Mouse (Mus musculus) MEL-GATA-1-ER (cell line): ENCODE results near the gene Ssb.
A peak's percentile ranks its signal among the peaks of the same experiment; 100 is the strongest.

Source experiments
- DNase-seq: peaks from one replicate; pipeline ENCODE4 v3.0.0-alpha.2; 2012; ENCODE audit warnings: low read depth; ENCODE audit errors: extremely low read depth

The Ssb gene

GRCm38 (mm10) chr2:69861485-69862091 is at the start of gene Ssb:
Ssb (plus strand) TSS chr2:69861562.
- DNase-seq, result peak; percentile 73

DNA sequence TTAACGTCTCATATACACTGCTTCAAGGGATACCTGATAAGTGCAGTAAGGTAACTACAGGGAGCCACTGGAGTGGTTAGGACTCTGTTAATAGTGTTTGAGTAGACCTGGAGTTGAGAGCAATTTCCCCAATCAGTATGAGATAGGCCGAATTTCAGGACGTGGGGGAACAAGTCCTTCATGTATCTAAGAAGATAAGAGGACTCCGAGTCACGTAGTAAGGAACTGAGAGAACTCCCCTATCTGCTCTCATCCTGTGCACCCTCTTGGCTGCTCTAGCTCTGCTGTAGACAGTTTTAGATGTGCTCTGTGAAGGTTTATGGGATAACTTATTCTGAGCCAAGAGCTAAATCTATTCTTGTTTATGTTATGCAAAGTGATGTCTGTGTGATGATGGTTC is 44.8 kb upstream of the Ssb start:
- peak; percentile 58 for DNase-seq

DNA sequence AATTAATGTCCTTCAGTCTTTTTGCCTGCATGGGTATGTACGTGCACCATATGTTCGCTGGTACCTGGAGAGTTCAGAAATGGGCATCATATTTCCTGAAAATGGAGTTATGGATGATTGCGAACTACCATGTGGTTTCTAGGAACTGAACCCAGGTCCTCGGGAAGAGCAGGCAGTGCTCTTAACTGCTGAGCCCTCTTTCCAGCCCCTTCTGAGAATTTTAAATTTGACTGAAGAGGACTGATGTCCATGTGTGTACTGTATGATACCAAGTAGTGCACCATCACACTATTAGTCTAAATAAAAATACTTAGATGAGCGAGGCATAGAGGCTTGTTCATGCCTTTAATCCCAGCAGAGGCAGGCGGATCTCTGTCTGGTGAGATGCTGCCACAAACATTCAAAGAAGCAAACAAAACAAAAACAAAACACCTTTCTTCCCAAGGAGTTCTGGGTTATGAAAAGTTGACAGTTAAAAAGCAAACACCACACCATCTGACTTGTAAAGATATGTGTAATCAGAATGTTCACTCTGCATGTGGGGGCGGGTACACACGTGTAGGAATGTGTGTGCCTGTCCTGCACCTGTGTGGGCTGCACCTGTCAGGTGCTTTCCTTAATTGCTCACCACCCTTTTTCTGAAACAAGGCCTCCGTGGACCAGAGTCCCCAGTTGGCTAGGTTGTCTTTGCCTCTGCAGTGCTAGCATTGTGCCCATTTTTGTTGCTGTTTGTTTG is 42.8 kb upstream of the Ssb start:
- DNase-seq, result no peak

DNA sequence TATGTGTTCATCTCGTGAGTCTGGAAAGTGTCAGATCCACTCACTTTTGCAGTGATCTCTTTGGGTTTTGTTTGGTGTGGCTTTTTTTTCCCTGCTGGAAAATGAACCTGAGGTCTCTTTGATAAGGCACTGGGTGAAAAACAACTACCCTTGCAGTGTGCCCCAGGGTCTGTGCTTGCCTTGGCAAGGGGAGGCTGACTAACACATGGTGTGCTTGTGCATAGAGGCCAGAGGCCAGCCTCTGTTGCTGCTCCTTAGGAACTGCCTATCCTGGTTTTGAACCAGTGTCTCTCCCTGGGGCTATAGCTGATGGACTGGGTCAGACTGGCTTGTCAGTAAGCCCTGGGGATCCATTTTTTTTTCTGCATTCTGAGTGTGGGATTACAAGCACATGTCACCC is 41.2 kb upstream of the Ssb start:
- no peak for DNase-seq

DNA sequence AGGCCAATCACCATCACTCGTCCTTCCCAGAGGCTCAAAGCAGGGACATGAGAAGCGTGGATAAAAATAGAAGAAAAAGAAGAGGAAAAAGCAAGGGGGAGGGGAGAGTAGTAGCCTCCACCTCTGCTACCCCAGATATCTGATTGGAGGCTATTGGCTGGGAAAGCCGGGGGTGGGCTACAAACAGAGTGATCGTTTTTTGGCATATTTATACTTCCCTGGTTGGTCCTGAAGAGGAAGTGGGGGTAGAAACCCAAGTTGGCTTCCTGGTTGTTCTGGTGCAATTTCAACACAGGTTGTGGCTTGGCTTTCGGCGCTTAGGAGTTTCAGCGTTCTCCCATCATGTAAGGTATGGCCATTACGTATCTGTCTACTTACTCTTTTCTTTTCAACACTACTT is 39.7 kb upstream of the Ssb start, which contains the start of gene Klhl23:
TSS of gene Klhl23 (plus strand) at position 234 of the 400 bp plus-strand sequence.
- DNase-seq, result peak; percentile 87

DNA sequence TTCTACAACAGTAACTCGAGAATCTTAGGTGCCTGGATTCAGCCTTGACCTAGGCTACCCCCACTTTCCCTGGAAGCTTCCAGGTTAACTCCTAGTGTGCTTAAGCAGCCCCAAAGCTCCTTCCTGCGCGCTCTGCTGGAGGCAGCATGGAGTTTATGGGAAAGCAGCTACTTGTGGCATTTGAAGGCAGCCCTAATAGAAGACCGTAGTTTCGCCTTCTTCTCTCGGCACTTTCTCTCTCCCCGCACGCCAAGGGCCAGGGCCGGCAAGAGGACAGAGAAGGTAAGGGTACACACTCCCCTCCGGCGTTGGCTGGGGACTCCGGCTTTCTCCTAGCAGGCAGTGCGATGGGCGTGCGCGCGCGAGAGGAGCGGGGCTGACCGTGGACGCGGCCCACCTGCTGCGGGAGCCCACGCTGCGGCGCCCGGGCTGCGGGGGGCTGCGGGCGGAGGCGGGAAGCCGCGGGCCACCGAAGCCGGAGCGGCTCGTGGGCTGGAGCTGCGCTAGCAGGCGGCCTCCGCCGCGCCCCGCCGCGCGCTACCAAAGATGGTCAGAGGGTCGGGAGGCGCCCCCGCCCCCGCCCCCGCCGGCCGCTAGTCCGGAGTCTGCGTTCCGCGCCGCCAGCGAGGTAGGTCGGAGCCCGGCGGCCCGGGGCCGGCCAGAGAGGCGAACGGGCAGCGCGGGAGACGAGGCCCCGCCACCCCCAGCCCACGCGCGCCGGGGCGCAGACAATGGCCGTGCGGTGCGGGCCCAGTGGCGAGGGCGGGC is 38.8 kb upstream of the Ssb start:
- peak; percentile 33 for DNase-seq

- no peak for DNase-seq
These were observed 38.2 kb upstream of the Ssb start for GRCm38 (mm10) chr2:69823129-69823677.

DNA sequence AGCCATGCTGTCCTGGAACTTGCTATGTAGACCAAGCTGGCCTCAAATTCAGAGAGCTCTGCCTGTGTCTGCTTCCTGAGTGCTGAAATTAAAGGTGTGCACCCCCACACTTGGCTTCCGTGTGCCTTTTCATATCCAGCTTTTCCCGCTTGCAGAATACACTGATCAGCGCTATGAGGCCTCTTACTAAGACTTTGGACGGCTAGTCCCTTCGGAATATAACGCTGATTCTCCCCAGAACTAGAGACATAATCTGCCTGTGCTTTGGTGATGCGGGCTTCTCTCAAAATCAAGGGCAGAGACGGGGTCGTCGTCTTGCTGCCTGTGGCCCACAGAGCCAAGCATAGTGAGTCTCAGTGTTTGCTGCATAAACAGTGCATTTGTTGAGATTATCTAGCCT is 35.5 kb upstream of the Ssb start:
- no peak for DNase-seq

DNA sequence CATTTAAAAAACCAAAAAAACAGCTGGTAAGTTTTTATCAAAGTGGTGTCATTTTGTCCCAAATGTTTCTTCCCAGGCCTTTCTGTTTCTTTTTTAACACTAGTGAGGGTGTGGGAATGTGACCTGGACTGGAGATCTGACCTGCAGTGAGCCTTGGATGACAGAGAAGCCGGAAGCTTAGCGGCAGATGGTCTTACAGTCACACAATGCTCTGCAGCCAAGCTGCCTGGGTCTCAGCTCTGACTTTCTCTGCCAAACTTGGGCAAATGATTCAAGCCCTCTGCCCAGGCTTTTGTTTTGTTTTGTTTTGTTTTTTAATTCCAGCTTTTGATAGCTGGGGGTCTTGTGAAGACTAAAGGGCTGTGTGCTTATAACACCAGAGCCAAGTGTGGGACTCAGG is 35.0 kb upstream of the Ssb start:
- no peak for DNase-seq

DNA sequence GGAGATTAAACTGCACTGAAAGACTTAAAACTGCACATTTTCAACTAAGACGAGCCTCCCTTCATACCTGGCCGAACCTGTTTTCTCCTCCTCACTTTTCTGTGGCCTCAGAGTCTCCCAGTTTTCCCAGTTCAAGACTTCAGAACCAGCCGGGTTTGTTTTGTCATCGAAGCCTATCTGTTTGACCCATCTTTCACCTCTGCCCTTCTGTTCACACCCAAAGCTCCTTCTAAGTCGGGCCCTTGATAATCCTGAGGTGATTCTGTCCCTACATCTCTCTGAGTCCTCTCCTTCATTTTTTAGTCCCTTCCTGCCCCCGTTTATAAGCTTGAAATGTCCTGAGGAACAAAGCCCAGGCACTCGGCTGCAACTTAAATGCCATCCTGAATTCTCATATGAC is 33.3 kb upstream of the Ssb start:
- DNase-seq, result no peak

- no peak for DNase-seq
These were observed 31.7 kb upstream of the Ssb start for GRCm38 (mm10) chr2:69829680-69830079.

DNA sequence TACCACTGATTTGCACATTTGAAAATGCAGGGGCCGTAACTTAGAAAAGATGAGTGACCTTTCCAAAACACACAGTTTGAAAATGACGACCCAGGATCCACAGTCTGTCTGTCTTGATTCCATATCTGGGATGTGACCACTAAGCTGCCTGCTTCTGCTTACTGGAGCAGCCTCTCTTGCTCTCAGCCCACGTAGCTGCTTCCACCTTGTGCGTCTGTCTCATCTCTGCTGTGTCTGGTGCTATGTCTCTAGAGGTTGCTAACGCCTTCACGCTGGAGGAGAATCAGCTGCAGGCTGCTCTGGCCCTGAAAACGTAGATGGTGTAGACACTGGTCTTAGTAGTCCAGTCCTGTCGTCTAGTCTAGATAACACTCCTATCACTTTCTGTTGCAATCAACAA is 31.2 kb upstream of the Ssb start:
- DNase-seq, result no peak

DNA sequence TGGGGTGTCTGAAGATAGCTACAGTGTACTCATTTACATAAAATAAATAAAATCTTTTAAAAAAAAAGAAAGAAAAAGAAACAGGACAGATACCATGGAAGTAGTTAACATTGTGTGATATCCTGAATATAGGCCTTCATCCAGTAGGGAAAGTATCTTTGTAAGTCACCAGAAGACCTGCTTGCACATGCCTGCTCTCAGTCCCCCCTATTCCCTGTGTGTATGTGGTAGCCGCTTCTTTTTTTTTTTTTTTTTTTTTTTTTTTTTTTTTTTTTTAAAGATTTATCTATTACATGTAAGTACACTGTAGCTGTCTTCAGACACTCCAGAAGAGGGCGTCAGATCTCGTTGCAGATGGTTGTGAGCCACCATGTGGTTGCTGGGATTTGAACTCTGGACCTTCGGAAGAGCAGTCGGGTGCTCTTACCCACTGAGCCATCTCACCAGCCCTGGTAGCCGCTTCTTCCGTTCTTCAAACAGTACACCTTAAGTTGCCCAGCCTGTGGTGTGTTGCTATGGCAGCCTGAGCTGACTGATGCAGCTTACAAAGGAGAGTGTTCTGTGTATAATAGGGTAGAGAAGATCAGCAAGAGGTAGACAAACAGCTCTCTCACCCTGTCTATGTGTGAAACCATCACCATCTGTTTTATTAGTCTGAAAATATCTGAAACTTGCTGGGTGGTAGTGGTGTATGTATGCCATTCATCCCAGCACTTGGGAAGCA is 24.0 kb upstream of the Ssb start:
- no peak for DNase-seq

- DNase-seq, result no peak
These were observed 23.4 kb upstream of the Ssb start for GRCm38 (mm10) chr2:69837996-69838395.

GRCm38 (mm10) chr2:69838707-69839106 is 22.7 kb upstream of the Ssb start:
- DNase-seq, result no peak

DNA sequence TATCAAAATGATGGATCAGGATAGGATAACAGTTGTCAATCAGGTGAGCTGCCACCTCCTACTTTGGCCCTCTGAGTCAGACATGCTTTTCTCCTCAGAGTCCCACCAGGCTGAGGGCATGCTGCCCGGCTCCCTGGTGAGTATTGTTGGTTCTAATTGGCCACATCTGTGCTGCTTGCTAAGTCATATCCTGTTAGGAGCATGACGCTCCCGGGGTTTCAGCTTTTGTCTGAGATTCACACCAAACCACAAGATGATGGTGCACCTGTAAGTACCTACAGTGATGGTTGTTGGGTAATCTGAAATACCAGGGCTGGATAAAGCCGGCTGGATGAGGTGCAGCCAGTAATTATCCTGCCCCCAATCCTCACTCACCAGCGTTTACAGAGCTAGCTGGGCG is 21.1 kb upstream of the Ssb start:
- DNase-seq, result no peak

- no peak for DNase-seq
These were observed 12.1 kb upstream of the Ssb start for GRCm38 (mm10) chr2:69849215-69849614.

DNA sequence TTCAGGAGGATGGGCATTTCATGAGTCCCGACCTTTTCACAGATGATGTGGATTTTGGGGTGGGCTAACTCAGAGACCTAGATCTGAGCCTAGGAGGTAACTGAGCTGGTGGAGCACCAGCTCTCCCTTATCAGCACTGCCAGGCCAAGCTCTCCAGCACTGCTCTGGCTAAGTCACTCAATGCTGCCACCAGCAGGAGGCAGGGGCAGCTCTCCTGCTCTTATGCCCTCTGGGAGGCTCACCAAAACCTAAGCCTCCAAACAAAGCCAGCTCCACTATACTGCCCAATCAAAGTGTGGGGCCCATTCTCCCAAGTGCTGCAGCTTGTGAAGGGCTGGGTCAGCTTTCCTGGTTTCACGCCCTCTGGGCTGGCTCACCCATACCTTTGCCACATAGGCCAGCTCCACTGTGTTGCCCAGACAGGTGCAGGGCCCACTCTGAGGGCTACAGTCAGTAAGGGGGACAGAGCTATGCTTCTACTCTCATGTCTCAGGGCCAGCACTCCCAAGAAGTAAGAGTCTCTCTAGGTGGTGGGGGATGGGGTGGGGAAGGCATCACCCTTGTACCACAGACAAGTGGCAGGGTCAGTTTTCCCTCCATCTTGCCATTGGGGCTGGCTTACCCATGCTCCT is 9.8 kb upstream of the Ssb start:
- DNase-seq, result peak; percentile 18

DNA sequence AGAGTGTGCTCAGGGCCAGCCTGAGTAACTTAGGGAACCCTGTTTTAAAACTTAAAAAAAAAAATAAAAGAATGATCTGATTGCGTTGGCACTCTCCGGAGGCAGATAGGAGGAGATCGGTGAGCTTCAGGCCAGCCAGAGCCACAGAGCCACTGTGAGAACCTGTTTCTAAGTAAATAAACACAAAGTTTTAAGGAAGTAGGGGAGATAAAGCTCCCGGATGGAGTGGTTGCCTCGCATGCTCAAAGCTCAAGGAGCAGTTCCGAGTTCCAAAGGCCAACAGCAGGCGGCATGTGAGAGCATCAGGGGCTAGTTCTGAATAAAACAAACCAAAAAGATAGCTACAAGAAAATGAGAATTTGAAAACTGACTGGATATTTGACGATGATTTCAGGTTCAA is 5.0 kb upstream of the Ssb start:
- DNase-seq, result peak; percentile 93

- DNase-seq, result peak; percentile 26
These were observed 3.5 kb upstream of the Ssb start for GRCm38 (mm10) chr2:69857882-69858281.

DNA sequence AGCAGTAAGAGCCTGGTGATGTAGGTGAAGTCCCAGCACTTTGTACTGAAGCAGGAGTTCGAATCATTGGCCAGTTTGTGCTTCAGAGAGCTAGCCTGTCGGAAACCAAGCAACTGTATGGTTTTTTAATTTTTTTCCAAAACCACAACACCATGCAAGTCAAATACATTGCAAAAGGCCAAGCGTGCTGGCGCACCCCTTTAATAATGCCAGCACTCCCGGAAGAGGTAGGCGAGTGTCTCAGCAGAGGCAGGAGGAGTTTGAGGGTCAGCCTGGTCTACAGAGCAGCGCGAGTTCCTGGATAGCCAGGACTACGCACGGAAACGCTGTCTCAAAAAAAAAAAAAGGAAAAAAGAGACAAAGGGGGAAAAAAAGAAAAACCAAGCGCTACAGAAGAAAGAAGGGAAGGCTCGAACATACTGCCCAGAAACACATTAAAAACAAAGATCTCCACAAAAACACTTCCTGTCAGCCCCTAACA is 350 bp upstream of the Ssb start:
- peak; percentile 52 for DNase-seq
